Mouse (Mus musculus): Measurements from ENCODE around the gene Snapc5. TPM values are rescaled to one million over a fixed set of nuclear protein-coding genes. Genes with fewer than 3 reads are reported as not detected.
"Not testable (repeated sequence)": the region's sequence is repeated elsewhere in the genome, so short reads cannot be mapped to it uniquely, and the experiment has no call there.

Snapc5 gene
- polyA plus RNA-seq, 1 experiment from 2014 or later, result 25.7 TPM

- Histone ChIP-seq H3K4me2 (replicated peaks; ENCODE audit: low read depth, low read length) (no peak overlapping the region), H3K9me3 (ENCODE audit: control insufficient read depth, low read length) (no peaks in the 10 kb centered on the region), H3K36me3 (ENCODE audit: control insufficient read depth, insufficient read depth, low read length) (peaks cover 41% of the 10 kb centered on the region), H3K27ac (ENCODE audit: low read depth, low read length) (no peak overlapping the region), H3K4me1 (ENCODE audit: control insufficient read depth, insufficient read depth, low read length) (no peaks in the 10 kb centered on the region), H3K27me3 (ENCODE audit: control insufficient read depth, insufficient read depth, low read length) (no peaks in the 10 kb centered on the region), H3K9ac (ENCODE audit: low read depth, low read length) (no peak overlapping the region), H3K4me3 (ENCODE audit: low read length) (no peak overlapping the region)
- WGBS, result 95% methylated on average over 1 of the region's 1 CpGs
- ATAC-seq (ENCODE audit: low FRiP score, low TSS enrichment), result no peak
These were observed 14.8 kb downstream of the Snapc5 start for GRCm38 (mm10) chr9:64193879-64194278.

GRCm38 (mm10) chr9:64195554-64195953, 16.5 kb downstream of the Snapc5 start:
- Histone ChIP-seq H3K27me3 (ENCODE audit: control insufficient read depth, insufficient read depth, low read length) (no peaks in the 10 kb centered on the region), H3K27ac (ENCODE audit: low read depth, low read length) (no peak overlapping the region), H3K9me3 (ENCODE audit: control insufficient read depth, low read length) (no peaks in the 10 kb centered on the region), H3K36me3 (ENCODE audit: control insufficient read depth, insufficient read depth, low read length) (peaks cover 28% of the 10 kb centered on the region), H3K4me3 (ENCODE audit: low read length) (no peak overlapping the region), H3K4me2 (replicated peaks; ENCODE audit: low read depth, low read length) (no peak overlapping the region), H3K4me1 (ENCODE audit: control insufficient read depth, insufficient read depth, low read length) (no peaks in the 10 kb centered on the region), H3K9ac (ENCODE audit: low read depth, low read length) (no peak overlapping the region)
- WGBS, result 83% methylated on average over 4 of the region's 4 CpGs
- ATAC-seq (ENCODE audit: low FRiP score, low TSS enrichment), result no peak

GRCm38 (mm10) chr9:64197524-64197923, 18.4 kb downstream of the Snapc5 start:
- Histone ChIP-seq H3K9me3 (ENCODE audit: control insufficient read depth, low read length) (no peaks in the 10 kb centered on the region), H3K4me3 (ENCODE audit: low read length) (no peak overlapping the region), H3K4me2 (replicated peaks; ENCODE audit: low read depth, low read length) (no peak overlapping the region), H3K27ac (ENCODE audit: low read depth, low read length) (no peak overlapping the region), H3K9ac (ENCODE audit: low read depth, low read length) (no peak overlapping the region), H3K4me1 (ENCODE audit: control insufficient read depth, insufficient read depth, low read length) (no peaks in the 10 kb centered on the region), H3K27me3 (ENCODE audit: control insufficient read depth, insufficient read depth, low read length) (no peaks in the 10 kb centered on the region), H3K36me3 (ENCODE audit: control insufficient read depth, insufficient read depth, low read length) (peaks cover 12% of the 10 kb centered on the region; the same call in 1 of the 2 replicates)
- ATAC-seq (ENCODE audit: low FRiP score, low TSS enrichment), result no peak
- 80% methylated on average over 8 of the region's 8 CpGs for WGBS

- no peak overlapping the region for H3K27ac ChIP-seq (ENCODE audit: low read depth, low read length)
- no peaks in the 10 kb centered on the region for H3K27me3 ChIP-seq (ENCODE audit: control insufficient read depth, insufficient read depth, low read length)
- ATAC-seq (ENCODE audit: low FRiP score, low TSS enrichment), result no peak
- WGBS, result 93% methylated on average over 5 of the region's 5 CpGs
- no peak overlapping the region for H3K9ac ChIP-seq (ENCODE audit: low read depth, low read length)
- no peak overlapping the region for H3K4me3 ChIP-seq (ENCODE audit: low read length)
- H3K4me2 ChIP-seq (replicated peaks; ENCODE audit: low read depth, low read length), result no peak overlapping the region
- no peaks in the 10 kb centered on the region for H3K4me1 ChIP-seq (ENCODE audit: control insufficient read depth, insufficient read depth, low read length)
- H3K36me3 ChIP-seq (ENCODE audit: control insufficient read depth, insufficient read depth, low read length), result peaks cover 5% of the 10 kb centered on the region; the same call in 1 of the 2 replicates
- H3K9me3 ChIP-seq (ENCODE audit: control insufficient read depth, low read length), result no peaks in the 10 kb centered on the region
These were observed 19.1 kb downstream of the Snapc5 start for GRCm38 (mm10) chr9:64198068-64198762.

GRCm38 (mm10) chr9:64198763-64199418, 19.8 kb downstream of the Snapc5 start:
- H3K4me2 ChIP-seq (replicated peaks; ENCODE audit: low read depth, low read length); H3K27ac ChIP-seq (ENCODE audit: low read depth, low read length); H3K9me3 ChIP-seq (ENCODE audit: control insufficient read depth, low read length); ATAC-seq (ENCODE audit: low FRiP score, low TSS enrichment); H3K9ac ChIP-seq (ENCODE audit: low read depth, low read length); H3K4me3 ChIP-seq (ENCODE audit: low read length); H3K36me3 ChIP-seq (ENCODE audit: control insufficient read depth, insufficient read depth, low read length); H3K27me3 ChIP-seq (ENCODE audit: control insufficient read depth, insufficient read depth, low read length); H3K4me1 ChIP-seq (ENCODE audit: control insufficient read depth, insufficient read depth, low read length): not testable (repeated sequence)
- WGBS, result 92% methylated on average over 7 of the region's 7 CpGs

GRCm38 (mm10) chr9:64199897-64200296, 20.8 kb downstream of the Snapc5 start:
- Histone ChIP-seq H3K4me3 (ENCODE audit: low read length) (no peak overlapping the region), H3K27ac (ENCODE audit: low read depth, low read length) (no peak overlapping the region), H3K9me3 (ENCODE audit: control insufficient read depth, low read length) (no peaks in the 10 kb centered on the region), H3K4me2 (replicated peaks; ENCODE audit: low read depth, low read length) (no peak overlapping the region), H3K9ac (ENCODE audit: low read depth, low read length) (no peak overlapping the region), H3K27me3 (ENCODE audit: control insufficient read depth, insufficient read depth, low read length) (no peaks in the 10 kb centered on the region), H3K36me3 (ENCODE audit: control insufficient read depth, insufficient read depth, low read length) (peaks cover 3% of the 10 kb centered on the region; the same call in 1 of the 2 replicates), H3K4me1 (ENCODE audit: control insufficient read depth, insufficient read depth, low read length) (no peaks in the 10 kb centered on the region)
- WGBS, result 61% methylated on average over 2 of the region's 2 CpGs
- no peak for ATAC-seq (ENCODE audit: low FRiP score, low TSS enrichment)

- no peak for ATAC-seq (ENCODE audit: low FRiP score, low TSS enrichment)
- Histone ChIP-seq H3K27ac (ENCODE audit: low read depth, low read length) (no peak overlapping the region), H3K4me1 (ENCODE audit: control insufficient read depth, insufficient read depth, low read length) (no peaks in the 10 kb centered on the region), H3K4me2 (replicated peaks; ENCODE audit: low read depth, low read length) (no peak overlapping the region), H3K9ac (ENCODE audit: low read depth, low read length) (no peak overlapping the region), H3K27me3 (ENCODE audit: control insufficient read depth, insufficient read depth, low read length) (no peaks in the 10 kb centered on the region), H3K36me3 (ENCODE audit: control insufficient read depth, insufficient read depth, low read length) (peaks cover 4% of the 10 kb centered on the region; the same call in 1 of the 2 replicates), H3K4me3 (ENCODE audit: low read length) (no peak overlapping the region), H3K9me3 (ENCODE audit: control insufficient read depth, low read length) (no peaks in the 10 kb centered on the region)
These were observed 23.3 kb downstream of the Snapc5 start for GRCm38 (mm10) chr9:64202331-64202730.

- Histone ChIP-seq H3K27ac (ENCODE audit: low read depth, low read length) (no peak overlapping the region), H3K36me3 (ENCODE audit: control insufficient read depth, insufficient read depth, low read length) (peaks cover 4% of the 10 kb centered on the region; the same call in 1 of the 2 replicates), H3K27me3 (ENCODE audit: control insufficient read depth, insufficient read depth, low read length) (no peaks in the 10 kb centered on the region), H3K4me2 (replicated peaks; ENCODE audit: low read depth, low read length) (no peak overlapping the region), H3K4me3 (ENCODE audit: low read length) (no peak overlapping the region), H3K4me1 (ENCODE audit: control insufficient read depth, insufficient read depth, low read length) (no peaks in the 10 kb centered on the region), H3K9ac (ENCODE audit: low read depth, low read length) (no peak overlapping the region), H3K9me3 (ENCODE audit: control insufficient read depth, low read length) (no peaks in the 10 kb centered on the region)
- no peak for ATAC-seq (ENCODE audit: low FRiP score, low TSS enrichment)
These were observed 23.8 kb downstream of the Snapc5 start for GRCm38 (mm10) chr9:64202866-64203265.

- Histone ChIP-seq H3K9ac (ENCODE audit: low read depth, low read length) (no peak overlapping the region), H3K27ac (ENCODE audit: low read depth, low read length) (no peak overlapping the region), H3K4me2 (replicated peaks; ENCODE audit: low read depth, low read length) (no peak overlapping the region), H3K27me3 (ENCODE audit: control insufficient read depth, insufficient read depth, low read length) (no peaks in the 10 kb centered on the region), H3K4me3 (ENCODE audit: low read length) (no peak overlapping the region), H3K9me3 (ENCODE audit: control insufficient read depth, low read length) (no peaks in the 10 kb centered on the region), H3K36me3 (ENCODE audit: control insufficient read depth, insufficient read depth, low read length) (peaks cover 28% of the 10 kb centered on the region), H3K4me1 (ENCODE audit: control insufficient read depth, insufficient read depth, low read length) (no peaks in the 10 kb centered on the region)
- ATAC-seq (ENCODE audit: low FRiP score, low TSS enrichment), result no peak
- WGBS, result 69% methylated on average over 3 of the region's 3 CpGs
These were observed 28.5 kb downstream of the Snapc5 start for GRCm38 (mm10) chr9:64207509-64208084.

All from kidney, embryonic 14.5 days (tissue).